Mouse (Mus musculus) heart, embryonic 14.5 days (tissue): ENCODE results near the gene Map4k2. TPM values are rescaled to one million over a fixed set of nuclear protein-coding genes. Genes with fewer than 3 reads are reported as not detected.
A peak's percentile ranks its signal among the peaks of the same experiment; 100 is the strongest.

Experiments
- ATAC-seq: fragments of 200-750 bp; cut with Nextera tagmentation; 2 replicates; pipeline ENCODE4 v1.8.0; 2017; ENCODE audit warnings: low read depth, moderate TSS enrichment; ENCODE audit not compliant: insufficient number of reproducible peaks, insufficient read depth, low FRiP score
- H3K27ac ChIP-seq, 2 experiments: fragments of 200-500 bp in 1 of 2; fragments of 300-500 bp in 1 of 2; sonication (generic) in 1 of 2; replicated peaks in 1 of 2; 2 replicates each; pipeline ENCODE4 v1.5.1; 2012 to 2014; ENCODE audit warnings: low read depth in 2 of 2, low read length in 2 of 2, control low read depth in 1 of 2, mild to moderate bottlenecking in 1 of 2, mixed read lengths in 1 of 2; ENCODE audit not compliant: control insufficient read depth in 1 of 2, insufficient read depth in 1 of 2
- H3K27me3 ChIP-seq: fragments of 300-500 bp; sonication (generic); 2 replicates; pipeline ENCODE4 v1.6.1; 2014; ENCODE audit warnings: mild to moderate bottlenecking, low read length, control low read depth; ENCODE audit not compliant: control insufficient read depth, insufficient read depth
- H3K36me3 ChIP-seq: fragments of 300-500 bp; sonication (generic); 2 replicates; pipeline ENCODE4 v1.6.1; 2014; ENCODE audit warnings: mild to moderate bottlenecking, control low read depth, low read length, mixed read lengths; ENCODE audit not compliant: control insufficient read depth, insufficient read depth
- H3K4me1 ChIP-seq, 2 experiments: fragments of 200-500 bp in 1 of 2; fragments of 300-500 bp in 1 of 2; sonication (generic) in 1 of 2; 2 replicates each; pipeline ENCODE4 v1.6.1; 2012 to 2014; ENCODE audit warnings: low read length in 2 of 2, control low read depth in 1 of 2, mixed read lengths in 1 of 2; ENCODE audit not compliant: control insufficient read depth in 2 of 2, insufficient read depth in 2 of 2
- H3K4me2 ChIP-seq: fragments of 300-500 bp; sonication (generic); 2 replicates; pipeline ENCODE4 v1.6.1; 2014; ENCODE audit warnings: mild to moderate bottlenecking, low read length
- H3K4me3 ChIP-seq, 2 experiments: fragments of 200-500 bp in 1 of 2; fragments of 300-500 bp in 1 of 2; sonication (generic) in 1 of 2; 2 replicates each; pipeline ENCODE4 v1.5.1; 2012 to 2014; ENCODE audit warnings: low read length in 2 of 2, mild to moderate bottlenecking in 2 of 2, control low read depth in 1 of 2, low read depth in 1 of 2, moderate library complexity in 1 of 2; ENCODE audit not compliant: control insufficient read depth in 1 of 2, insufficient read depth in 1 of 2
- H3K9ac ChIP-seq: fragments of 300-500 bp; sonication (generic); 2 replicates; pipeline ENCODE4 v1.6.1; 2014; ENCODE audit warnings: mild to moderate bottlenecking, low read length
- H3K9me3 ChIP-seq: fragments of 300-500 bp; sonication (generic); 2 replicates; pipeline ENCODE4 v1.6.1; 2016; ENCODE audit warnings: low read length, control low read depth; ENCODE audit not compliant: control insufficient read depth
- WGBS: fragments of 180-500 bp; shearing (Covaris S2); extraction: QIAGEN DNeasy Blood & Tissue Kit; methylation state at CpG from one replicate; pipeline ENCODE4 v1.1.7; 2014; 5-methylcytosine and 5-hydroxymethylcytosine counted together
- polyA plus RNA-seq: library from polyadenylated mRNA; unstranded; fragments of >200 nt; fragmentation: Nextera tagmentation; extraction: Ambion mirVana; gene quantifications from 2 replicates; pipeline ENCODE4 v1.2.1, GENCODE M21; 2014

Map4k2 gene
- polyA plus RNA-seq, 1 experiment from 2014 or later: 13.0 TPM

- H3K9me3 ChIP-seq: no peaks in the 10 kb centered on the region
- peaks cover 19 to 31% of the 10 kb centered on the region in 2 experiments; a peak in 3 of 4 replicates for H3K4me1 ChIP-seq
- H3K9ac ChIP-seq: peak within 1 kb of the TSS; percentile 82
- H3K36me3 ChIP-seq: peaks cover 24% of the 10 kb centered on the region
- H3K27me3 ChIP-seq: peaks cover 5% of the 10 kb centered on the region; the same call in 1 of the 2 replicates
- peak within 1 kb of the TSS; percentile 47 to 77 for H3K27ac ChIP-seq
- under 1% methylated on average over 76 of the region's 87 CpGs for WGBS
- ATAC-seq: peak; percentile 13; the same call in 1 of the 2 replicates
- peak within 1 kb of the TSS; percentile 100 for H3K4me2 ChIP-seq
- H3K4me3 ChIP-seq: peak within 1 kb of the TSS; percentile 61 to 75
Measured at GRCm38 (mm10) chr19:6399285-6400095, 58.6 kb downstream of the Map4k2 start, which contains the start of gene Rasgrp2. TSS of gene Rasgrp2 (plus strand) at chr19:6399340.

DNA sequence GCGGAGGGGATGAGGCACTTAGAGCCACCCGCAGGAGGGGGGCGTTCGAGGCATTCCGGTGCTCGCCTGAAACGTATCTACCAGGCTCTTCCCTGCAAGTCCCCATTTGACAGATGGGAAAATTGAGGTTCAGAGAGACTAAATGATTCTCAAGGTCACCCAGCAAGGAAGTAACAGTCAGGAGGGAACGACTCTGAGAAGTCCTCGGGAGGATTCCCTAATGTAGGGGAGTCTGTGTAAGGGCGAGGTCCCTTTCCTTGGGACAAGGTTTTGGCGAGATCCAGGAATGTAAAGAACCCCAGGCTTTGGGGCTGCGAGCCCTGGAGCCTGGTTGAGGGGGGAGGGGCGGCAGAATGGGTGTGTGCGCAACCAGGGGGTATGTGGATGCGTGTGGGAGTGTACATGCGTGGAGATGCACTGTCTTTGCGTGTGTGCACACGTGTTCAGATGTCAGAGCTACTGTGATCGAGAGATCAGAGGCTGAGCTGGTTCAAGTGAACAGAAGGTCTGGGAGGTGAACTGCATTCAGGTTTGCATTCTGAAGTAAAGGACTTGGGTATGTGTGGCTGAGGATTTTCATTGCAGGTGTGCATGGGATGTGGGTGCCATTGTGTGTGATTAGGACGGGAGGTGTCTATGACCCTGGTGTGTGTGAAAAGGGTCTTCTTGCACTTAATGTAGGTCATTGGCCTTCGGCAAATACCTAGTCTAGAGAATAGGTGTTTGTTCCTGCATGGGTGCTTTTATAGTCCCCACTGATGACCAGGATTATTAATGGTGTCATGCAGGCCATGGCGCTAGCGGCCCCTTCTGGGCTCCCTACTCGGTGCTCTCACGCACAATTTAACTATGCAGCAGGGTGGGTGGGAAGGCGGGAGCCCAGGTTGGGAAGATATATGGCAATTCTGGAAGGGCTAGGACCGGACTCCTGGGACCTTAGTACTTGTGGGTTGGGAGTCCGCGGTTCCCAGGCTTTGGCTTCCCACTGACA, 59.5 kb downstream of the Map4k2 start:
- Histone ChIP-seq H3K4me3 (peak overlapping the region; percentile 61 to 75), H3K9me3 (no peaks in the 10 kb centered on the region), H3K27ac (peak overlapping the region in 1 of 2 experiments; percentile 77; a peak in 2 of 4 replicates), H3K4me1 (peaks cover 19 to 31% of the 10 kb centered on the region in 2 experiments; a peak in 3 of 4 replicates), H3K9ac (peak overlapping the region; percentile 82), H3K27me3 (peaks cover 5% of the 10 kb centered on the region; the same call in 1 of the 2 replicates), H3K36me3 (peaks cover 21% of the 10 kb centered on the region), H3K4me2 (peak overlapping the region; percentile 100)
- ATAC-seq: no peak
- 3% methylated on average over 29 of the region's 29 CpGs for WGBS

GRCm38 (mm10) chr19:6401131-6401815, 60.3 kb downstream of the Map4k2 start:
- H3K36me3 ChIP-seq: peaks cover 13% of the 10 kb centered on the region
- peak overlapping the region; percentile 61 to 75 for H3K4me3 ChIP-seq
- peaks cover 5% of the 10 kb centered on the region; the same call in 1 of the 2 replicates for H3K27me3 ChIP-seq
- H3K4me1 ChIP-seq: peaks cover 19 to 31% of the 10 kb centered on the region in 2 experiments; a peak in 3 of 4 replicates
- under 1% methylated on average over 31 of the region's 32 CpGs for WGBS
- ATAC-seq: peak; percentile 15; the same call in 1 of the 2 replicates
- peak overlapping the region; percentile 100 for H3K4me2 ChIP-seq
- H3K27ac ChIP-seq: peak overlapping the region in 1 of 2 experiments; percentile 55; a peak in 1 of 4 replicates
- peak overlapping the region; percentile 44 for H3K9ac ChIP-seq
- H3K9me3 ChIP-seq: no peaks in the 10 kb centered on the region

DNA sequence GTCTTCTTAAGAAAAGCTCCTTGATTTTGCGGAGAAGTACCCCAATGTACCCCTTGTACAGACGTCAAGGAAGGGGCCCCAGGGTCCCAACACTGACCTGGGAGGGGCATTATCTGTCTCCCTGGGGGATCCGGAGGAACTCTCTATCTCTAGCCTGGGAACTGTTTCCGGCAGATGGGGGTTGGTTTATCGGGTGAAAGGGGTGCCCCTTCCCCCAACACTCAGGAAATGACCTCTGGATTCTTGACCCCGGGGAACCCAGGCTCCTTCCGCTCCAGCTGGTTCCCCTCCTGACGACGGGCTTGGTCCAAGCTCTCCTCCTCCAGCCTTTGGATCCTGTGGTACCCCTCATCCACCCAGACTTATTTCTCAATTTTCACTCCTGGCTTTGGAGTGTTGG, 61.0 kb downstream of the Map4k2 start:
- Histone ChIP-seq H3K4me2 (peak overlapping the region; percentile 100), H3K4me3 (peak overlapping the region; percentile 61 to 75), H3K9ac (peak overlapping the region; percentile 44), H3K27me3 (peaks cover 5% of the 10 kb centered on the region; the same call in 1 of the 2 replicates), H3K4me1 (peaks cover 19 to 31% of the 10 kb centered on the region in 2 experiments; a peak in 3 of 4 replicates), H3K36me3 (0 out of 2 replicates have a peak, but pooled peaks cover 11% of the 10 kb centered on the region), H3K27ac (no peak overlapping the region; a peak in 1 of 4 replicates), H3K9me3 (no peaks in the 10 kb centered on the region)
- 15% methylated on average over 9 of the region's 9 CpGs for WGBS
- no peak for ATAC-seq

DNA sequence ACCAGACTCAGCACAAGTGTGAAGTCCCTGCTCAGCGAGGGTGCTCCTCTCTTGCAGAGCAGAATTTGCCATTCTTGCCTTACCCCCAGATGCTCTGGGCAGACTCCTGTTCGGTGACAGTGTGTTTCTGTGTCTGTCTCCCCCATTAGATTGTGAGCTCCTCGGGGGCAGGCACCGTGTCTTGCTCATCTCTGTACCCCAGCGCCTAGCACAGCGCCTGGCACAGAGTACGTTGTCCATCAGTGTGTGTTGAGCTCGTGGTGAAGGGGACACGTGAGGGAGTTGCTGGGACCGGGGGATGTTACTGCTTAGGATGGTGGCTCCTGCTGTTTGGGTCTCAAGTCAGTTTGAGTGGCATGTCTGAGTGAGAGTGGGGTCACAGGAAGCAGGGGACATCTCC, 62.9 kb downstream of the Map4k2 start:
- Histone ChIP-seq H3K4me1 (peaks cover 17 to 27% of the 10 kb centered on the region in 2 experiments; a peak in 3 of 4 replicates), H3K36me3 (no peaks in the 10 kb centered on the region), H3K4me2 (no peak overlapping the region), H3K27me3 (peaks cover 5% of the 10 kb centered on the region; the same call in 1 of the 2 replicates), H3K27ac (no peak overlapping the region), H3K4me3 (no peak overlapping the region), H3K9ac (no peak overlapping the region), H3K9me3 (no peaks in the 10 kb centered on the region)
- WGBS: 88% methylated on average over 10 of the region's 10 CpGs
- ATAC-seq: no peak
